Mouse (Mus musculus): ENCODE results near the gene Plekhg5. TPM values are rescaled to one million over a fixed set of nuclear protein-coding genes. Genes with fewer than 3 reads are reported as not detected.

Plekhg5 gene
- polyA plus RNA-seq, 1 experiment = 65.8 TPM

- Histone ChIP-seq H3K4me3 (no peak overlapping the region), H3K36me3 (ENCODE audit: control insufficient read depth, insufficient read depth) (peaks cover 23% of the 10 kb centered on the region), H3ac (ENCODE audit: control insufficient read depth, insufficient read length) (no peak overlapping the region), H3K27me3 (ENCODE audit: control insufficient read depth, insufficient read depth, insufficient read length) (no peaks in the 10 kb centered on the region), H3K79me2 (ENCODE audit: control insufficient read depth, insufficient read depth) (peaks cover 44% of the 10 kb centered on the region), H3K4me2 (ENCODE audit: low read depth) (no peak overlapping the region)
- TF ChIP-seq MAX (IDR thresholded peaks at IDR 0.05; ENCODE audit: low read depth) = no peak
- no peak for TF ChIP-seq E2F4 (IDR thresholded peaks at IDR 0.05; ENCODE audit: insufficient read depth)
- no peak for TF ChIP-seq POLR2AphosphoS2 (IDR thresholded peaks at IDR 0.05; ENCODE audit: insufficient read length, low read depth)
- TF ChIP-seq MYOG (IDR thresholded peaks at IDR 0.05; ENCODE audit: control insufficient read depth in 1 of 3, insufficient read depth in 1 of 3, insufficient read length in 2 of 3, low read depth in 2 of 3) = no peak
- TF ChIP-seq REST (IDR thresholded peaks at IDR 0.05; ENCODE audit: insufficient read depth, insufficient read length) = no peak
- no peak for TF ChIP-seq TCF3 (IDR thresholded peaks at IDR 0.05; ENCODE audit: insufficient read length, low read depth)
- no peak for TF ChIP-seq CEBPB (IDR thresholded peaks at IDR 0.05; ENCODE audit: insufficient read depth, poor library complexity, severe bottlenecking)
- TF ChIP-seq POLR2A (IDR thresholded peaks at IDR 0.05; ENCODE audit: insufficient read length, low read depth) = no peak
- no peak for TF ChIP-seq SRF (IDR thresholded peaks at IDR 0.05; ENCODE audit: control insufficient read depth, insufficient read length, low read depth)
- TF ChIP-seq USF1 (IDR thresholded peaks at IDR 0.05; ENCODE audit: low read depth) = no peak
- no peak for TF ChIP-seq TCF12 (IDR thresholded peaks at IDR 0.05; ENCODE audit: insufficient read depth, poor library complexity, severe bottlenecking)
Observed at GRCm38 (mm10) chr4:152043171-152043570, 29.1 kb upstream of the Plekhg5 start.

- Histone ChIP-seq H3ac (ENCODE audit: control insufficient read depth, insufficient read length) (no peak overlapping the region), H3K4me3 (no peak overlapping the region), H3K79me2 (ENCODE audit: control insufficient read depth, insufficient read depth) (peaks cover 43% of the 10 kb centered on the region), H3K4me2 (ENCODE audit: low read depth) (no peak overlapping the region), H3K27me3 (ENCODE audit: control insufficient read depth, insufficient read depth, insufficient read length) (no peaks in the 10 kb centered on the region), H3K36me3 (ENCODE audit: control insufficient read depth, insufficient read depth) (peaks cover 32% of the 10 kb centered on the region)
- TF ChIP-seq CEBPB (IDR thresholded peaks at IDR 0.05; ENCODE audit: insufficient read depth, poor library complexity, severe bottlenecking) = no peak
- TF ChIP-seq POLR2A (IDR thresholded peaks at IDR 0.05; ENCODE audit: insufficient read length, low read depth) = no peak
- TF ChIP-seq E2F4 (IDR thresholded peaks at IDR 0.05; ENCODE audit: insufficient read depth) = no peak
Observed at GRCm38 (mm10) chr4:152044609-152045008, 27.7 kb upstream of the Plekhg5 start.

- peaks cover 9% of the 10 kb centered on the region for H3K36me3 ChIP-seq (ENCODE audit: control insufficient read depth, insufficient read depth)
- no peaks in the 10 kb centered on the region for H3K79me2 ChIP-seq (ENCODE audit: control insufficient read depth, insufficient read depth)
- TF ChIP-seq TCF3 (IDR thresholded peaks at IDR 0.05; ENCODE audit: insufficient read length, low read depth) (no peak), MYOG (IDR thresholded peaks at IDR 0.05; ENCODE audit: control insufficient read depth in 1 of 3, insufficient read depth in 1 of 3, insufficient read length in 2 of 3, low read depth in 2 of 3) (no peak), MYOD1 (IDR thresholded peaks at IDR 0.05; ENCODE audit: control insufficient read depth in 1 of 3, insufficient read length in 2 of 3, low read depth in 2 of 3) (no peak), POLR2A (IDR thresholded peaks at IDR 0.05; ENCODE audit: insufficient read length, low read depth) (no peak), POLR2AphosphoS2 (IDR thresholded peaks at IDR 0.05; ENCODE audit: insufficient read length, low read depth) (no peak), E2F4 (IDR thresholded peaks at IDR 0.05; ENCODE audit: insufficient read depth) (no peak), USF1 (IDR thresholded peaks at IDR 0.05; ENCODE audit: low read depth) (no peak), REST (IDR thresholded peaks at IDR 0.05; ENCODE audit: insufficient read depth, insufficient read length) (no peak), CEBPB (IDR thresholded peaks at IDR 0.05; ENCODE audit: insufficient read depth, poor library complexity, severe bottlenecking) (no peak), MAX (IDR thresholded peaks at IDR 0.05; ENCODE audit: low read depth) (no peak), SRF (IDR thresholded peaks at IDR 0.05; ENCODE audit: control insufficient read depth, insufficient read length, low read depth) (no peak), TCF12 (IDR thresholded peaks at IDR 0.05; ENCODE audit: insufficient read depth, poor library complexity, severe bottlenecking) (no peak)
- H3K27me3 ChIP-seq (ENCODE audit: control insufficient read depth, insufficient read depth, insufficient read length) = no peaks in the 10 kb centered on the region
- H3K4me2 ChIP-seq (ENCODE audit: low read depth) = no peak overlapping the region
- H3ac ChIP-seq (ENCODE audit: control insufficient read depth, insufficient read length) = no peak overlapping the region
- H3K4me3 ChIP-seq = no peak overlapping the region
Observed at GRCm38 (mm10) chr4:152062390-152063110, 9.7 kb upstream of the Plekhg5 start.

- Histone ChIP-seq H3K4me3 (no peak overlapping the region), H3K79me2 (ENCODE audit: control insufficient read depth, insufficient read depth) (no peaks in the 10 kb centered on the region), H3K27me3 (ENCODE audit: control insufficient read depth, insufficient read depth, insufficient read length) (no peaks in the 10 kb centered on the region), H3K36me3 (ENCODE audit: control insufficient read depth, insufficient read depth) (no peaks in the 10 kb centered on the region), H3K4me2 (ENCODE audit: low read depth) (peak overlapping the region; percentile 30), H3ac (ENCODE audit: control insufficient read depth, insufficient read length) (no peak overlapping the region)
- TF ChIP-seq MYOD1 (IDR thresholded peaks at IDR 0.05; ENCODE audit: control insufficient read depth in 1 of 3, insufficient read length in 2 of 3, low read depth in 2 of 3) (no peak), SRF (IDR thresholded peaks at IDR 0.05; ENCODE audit: control insufficient read depth, insufficient read length, low read depth) (peak; percentile 17), REST (IDR thresholded peaks at IDR 0.05; ENCODE audit: insufficient read depth, insufficient read length) (no peak), POLR2AphosphoS2 (IDR thresholded peaks at IDR 0.05; ENCODE audit: insufficient read length, low read depth) (peak; percentile 54), E2F4 (IDR thresholded peaks at IDR 0.05; ENCODE audit: insufficient read depth) (no peak), MAX (IDR thresholded peaks at IDR 0.05; ENCODE audit: low read depth) (no peak), POLR2A (IDR thresholded peaks at IDR 0.05; ENCODE audit: insufficient read length, low read depth) (no peak)
Observed at GRCm38 (mm10) chr4:152067280-152067679, 5.0 kb upstream of the Plekhg5 start.

GRCm38 (mm10) chr4:152068166-152068724 lies 4.1 kb upstream of the Plekhg5 start:
- H3ac ChIP-seq (ENCODE audit: control insufficient read depth, insufficient read length) = no peak overlapping the region
- H3K4me3 ChIP-seq = no peak overlapping the region
- peak in 2 of 3 experiments; percentile 90 to 93 for TF ChIP-seq MYOD1 (IDR thresholded peaks at IDR 0.05; ENCODE audit: control insufficient read depth in 1 of 3, insufficient read length in 2 of 3, low read depth in 2 of 3)
- TF ChIP-seq TCF3 (IDR thresholded peaks at IDR 0.05; ENCODE audit: insufficient read length, low read depth) = peak; percentile 76
- TF ChIP-seq MAX (IDR thresholded peaks at IDR 0.05; ENCODE audit: low read depth) = no peak
- no peak for TF ChIP-seq REST (IDR thresholded peaks at IDR 0.05; ENCODE audit: insufficient read depth, insufficient read length)
- TF ChIP-seq SRF (IDR thresholded peaks at IDR 0.05; ENCODE audit: control insufficient read depth, insufficient read length, low read depth) = no peak
- TF ChIP-seq CEBPB (IDR thresholded peaks at IDR 0.05; ENCODE audit: insufficient read depth, poor library complexity, severe bottlenecking) = 0 out of 2 replicates have a peak, but pooled peaks have one; percentile 48
- no peak for TF ChIP-seq USF1 (IDR thresholded peaks at IDR 0.05; ENCODE audit: low read depth)
- peak; percentile 53 for TF ChIP-seq TCF12 (IDR thresholded peaks at IDR 0.05; ENCODE audit: insufficient read depth, poor library complexity, severe bottlenecking)
- peak; percentile 2 for TF ChIP-seq POLR2AphosphoS2 (IDR thresholded peaks at IDR 0.05; ENCODE audit: insufficient read length, low read depth)
- no peak for TF ChIP-seq POLR2A (IDR thresholded peaks at IDR 0.05; ENCODE audit: insufficient read length, low read depth)
- no peak for TF ChIP-seq E2F4 (IDR thresholded peaks at IDR 0.05; ENCODE audit: insufficient read depth)
- TF ChIP-seq MYOG (IDR thresholded peaks at IDR 0.05; ENCODE audit: control insufficient read depth in 1 of 3, insufficient read depth in 1 of 3, insufficient read length in 2 of 3, low read depth in 2 of 3) = peak; percentile 8 to 95 (median 85)
- H3K4me2 ChIP-seq (ENCODE audit: low read depth) = peak overlapping the region; percentile 30
- no peaks in the 10 kb centered on the region for H3K79me2 ChIP-seq (ENCODE audit: control insufficient read depth, insufficient read depth)
- H3K27me3 ChIP-seq (ENCODE audit: control insufficient read depth, insufficient read depth, insufficient read length) = no peaks in the 10 kb centered on the region
- no peaks in the 10 kb centered on the region for H3K36me3 ChIP-seq (ENCODE audit: control insufficient read depth, insufficient read depth)
